Mouse (Mus musculus): ENCODE data around the gene Psmd14.
A peak's percentile ranks its signal among the peaks of the same experiment; 100 is the strongest.

Psmd14 gene

GRCm38 (mm10) chr2:61711108-61712040, at the start of gene Psmd14:
Psmd14 (plus strand) TSS chr2:61711694.
- peak; percentile 87 for DNase-seq

- no peak for DNase-seq
These were observed 48.7 kb upstream of the Psmd14 start for GRCm38 (mm10) chr2:61662833-61663232.

- DNase-seq, result no peak
These were observed 47.8 kb upstream of the Psmd14 start for GRCm38 (mm10) chr2:61663573-61664241.

- no peak for DNase-seq
These were observed 44.1 kb upstream of the Psmd14 start for GRCm38 (mm10) chr2:61667420-61667819.

GRCm38 (mm10) chr2:61668260-61668659, 43.2 kb upstream of the Psmd14 start:
- peak; percentile 76 for DNase-seq

GRCm38 (mm10) chr2:61674555-61674954, 36.9 kb upstream of the Psmd14 start:
- no peak for DNase-seq

- DNase-seq, result no peak
These were observed 29.9 kb upstream of the Psmd14 start for GRCm38 (mm10) chr2:61681572-61681971.

GRCm38 (mm10) chr2:61686533-61686932, 25.0 kb upstream of the Psmd14 start:
- no peak for DNase-seq

GRCm38 (mm10) chr2:61689086-61689485, 22.4 kb upstream of the Psmd14 start:
- DNase-seq, result no peak

GRCm38 (mm10) chr2:61709570-61709969, 1.9 kb upstream of the Psmd14 start:
- DNase-seq, result no peak

GRCm38 (mm10) chr2:61712526-61712925, 1.0 kb downstream of the Psmd14 start:
- no peak for DNase-seq

- DNase-seq, result no peak
These were observed 11.0 kb downstream of the Psmd14 start for GRCm38 (mm10) chr2:61722401-61722982.

GRCm38 (mm10) chr2:61732802-61733486, 21.4 kb downstream of the Psmd14 start:
- no peak for DNase-seq

GRCm38 (mm10) chr2:61734175-61734574, 22.7 kb downstream of the Psmd14 start:
- DNase-seq, result no peak

- DNase-seq, result no peak
These were observed 34.6 kb downstream of the Psmd14 start for GRCm38 (mm10) chr2:61746051-61746450.

GRCm38 (mm10) chr2:61746580-61746979, 35.1 kb downstream of the Psmd14 start:
- DNase-seq, result no peak

- DNase-seq, result no peak
These were observed 35.9 kb downstream of the Psmd14 start for GRCm38 (mm10) chr2:61747411-61747810.

- DNase-seq, result no peak
These were observed 39.2 kb downstream of the Psmd14 start for GRCm38 (mm10) chr2:61750702-61751101.

- no peak for DNase-seq
These were observed 39.8 kb downstream of the Psmd14 start for GRCm38 (mm10) chr2:61751286-61751685.

GRCm38 (mm10) chr2:61752362-61752761, 40.9 kb downstream of the Psmd14 start:
- DNase-seq, result no peak

GRCm38 (mm10) chr2:61754989-61755388, 43.5 kb downstream of the Psmd14 start:
- no peak for DNase-seq

GRCm38 (mm10) chr2:61759234-61759855, 47.9 kb downstream of the Psmd14 start:
- no peak for DNase-seq

GRCm38 (mm10) chr2:61760044-61760443, 48.5 kb downstream of the Psmd14 start:
- no peak for DNase-seq

Measured in thymus, postnatal 14 days (tissue).